Mouse (Mus musculus) megakaryocyte, embryonic 14.5 days (primary cell): ENCODE data around the gene Fbxl18.

Experiments used
- FLI1 ChIP-seq: IDR thresholded peaks from 2 replicates; pipeline ENCODE4 v1.6.1; 2012; ENCODE audit warnings: low read length, inconsistent platforms, mixed read lengths
- GATA1 ChIP-seq: IDR thresholded peaks from 3 replicates; pipeline ENCODE4 v1.6.1; 2012; ENCODE audit warnings: mixed read lengths, low read length, inconsistent platforms, borderline replicate concordance

GRCm38 (mm10) chr5:142824091-142824490 is 71.1 kb downstream of the Fbxl18 start:
- TF ChIP-seq GATA1 (no peak), FLI1 (no peak)
